Mouse (Mus musculus) intestine, embryonic 15.5 days (tissue): ENCODE results near the gene Spryd3. TPM values are rescaled to one million over a fixed set of nuclear protein-coding genes. Genes with fewer than 3 reads are reported as not detected.
"Not testable (repeated sequence)": the region's sequence is repeated elsewhere in the genome, so short reads cannot be mapped to it uniquely, and the experiment has no call there.

Source experiments
- ATAC-seq: fragments of 200-750 bp; cut with Nextera tagmentation; 2 replicates; pipeline ENCODE4 v1.8.0; 2017; ENCODE audit warnings: moderate TSS enrichment, moderate library complexity
- H3K27ac ChIP-seq: fragments of 300-500 bp; sonication (generic); 2 replicates; pipeline ENCODE4 v1.5.1; 2015; ENCODE audit warnings: mild to moderate bottlenecking, inconsistent platforms
- H3K27me3 ChIP-seq: fragments of 300-500 bp; sonication (generic); replicated peaks from 2 replicates; pipeline ENCODE4 v1.6.1; 2015; ENCODE audit warnings: inconsistent platforms
- H3K36me3 ChIP-seq: fragments of 300-500 bp; sonication (generic); 2 replicates; pipeline ENCODE4 v1.6.1; 2015; ENCODE audit warnings: inconsistent platforms
- H3K4me1 ChIP-seq: fragments of 300-500 bp; sonication (generic); replicated peaks from 2 replicates; pipeline ENCODE4 v1.6.1; 2015; ENCODE audit warnings: inconsistent platforms
- H3K4me2 ChIP-seq: fragments of 300-500 bp; sonication (generic); replicated peaks from 2 replicates; pipeline ENCODE4 v1.6.1; 2015; ENCODE audit warnings: mild to moderate bottlenecking, inconsistent platforms
- H3K4me3 ChIP-seq: fragments of 300-500 bp; sonication (generic); replicated peaks from 2 replicates; pipeline ENCODE4 v1.5.1; 2015; ENCODE audit warnings: inconsistent platforms
- H3K9ac ChIP-seq: fragments of 300-500 bp; sonication (generic); 2 replicates; pipeline ENCODE4 v1.6.1; 2015; ENCODE audit warnings: inconsistent platforms
- H3K9me3 ChIP-seq: fragments of 300-500 bp; sonication (generic); 2 replicates; pipeline ENCODE4 v1.6.1; 2016; ENCODE audit warnings: inconsistent platforms
- WGBS: fragments of 180-500 bp; shearing (Covaris S2); methylation state at CpG from one replicate; pipeline ENCODE4 v1.1.7; 2015; 5-methylcytosine and 5-hydroxymethylcytosine counted together
- polyA plus RNA-seq: library from polyadenylated mRNA; unstranded; fragments of >200 nt; fragmentation: Nextera tagmentation; extraction: Ambion mirVana; gene quantifications from 2 replicates; pipeline ENCODE4 v1.2.1, GENCODE M21; 2015

Spryd3 gene
- polyA plus RNA-seq, 1 experiment from 2014 or later, result 20.7 TPM

DNA sequence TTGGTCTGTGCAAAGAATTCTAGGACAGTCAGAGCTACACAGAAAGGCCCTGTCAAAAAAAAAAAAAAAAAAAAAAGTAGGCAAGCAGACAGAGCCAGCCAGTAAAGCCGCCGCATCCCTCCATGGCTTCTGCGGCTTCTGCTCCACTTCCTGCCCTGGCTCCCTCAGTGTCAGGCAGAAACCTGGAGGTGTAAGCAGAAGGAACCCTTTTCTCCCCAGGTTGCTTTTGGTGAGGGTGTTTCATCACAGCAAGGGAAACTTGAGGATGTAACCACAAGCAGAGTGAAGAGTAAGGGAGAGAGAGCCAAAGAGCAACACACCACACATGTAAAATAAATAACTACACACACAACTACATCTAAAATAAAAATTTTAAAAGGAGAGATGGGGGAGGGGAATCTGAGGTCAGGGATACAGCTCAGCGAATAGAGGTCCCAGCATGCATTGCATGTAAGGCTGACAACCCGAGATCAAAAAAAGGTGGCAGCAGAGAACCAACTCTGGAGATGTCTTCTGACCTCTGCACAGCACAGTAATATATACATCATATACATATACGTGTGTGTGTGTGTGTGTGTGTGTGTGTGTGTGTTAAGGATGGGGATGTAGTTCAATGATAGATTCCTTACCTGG is 29.6 kb upstream of the Spryd3 start:
- Histone ChIP-seq H3K4me2 (no peak overlapping the region), H3K9me3 (no peaks in the 10 kb centered on the region), H3K4me3 (no peak overlapping the region), H3K4me1 (peaks cover 8% of the 10 kb centered on the region; the same call in 1 of the 2 replicates), H3K9ac (no peak overlapping the region), H3K27me3 (no peaks in the 10 kb centered on the region), H3K27ac (no peak overlapping the region), H3K36me3 (no peaks in the 10 kb centered on the region)
- 42% methylated on average over 6 of the region's 6 CpGs for WGBS
- ATAC-seq, result no peak

DNA sequence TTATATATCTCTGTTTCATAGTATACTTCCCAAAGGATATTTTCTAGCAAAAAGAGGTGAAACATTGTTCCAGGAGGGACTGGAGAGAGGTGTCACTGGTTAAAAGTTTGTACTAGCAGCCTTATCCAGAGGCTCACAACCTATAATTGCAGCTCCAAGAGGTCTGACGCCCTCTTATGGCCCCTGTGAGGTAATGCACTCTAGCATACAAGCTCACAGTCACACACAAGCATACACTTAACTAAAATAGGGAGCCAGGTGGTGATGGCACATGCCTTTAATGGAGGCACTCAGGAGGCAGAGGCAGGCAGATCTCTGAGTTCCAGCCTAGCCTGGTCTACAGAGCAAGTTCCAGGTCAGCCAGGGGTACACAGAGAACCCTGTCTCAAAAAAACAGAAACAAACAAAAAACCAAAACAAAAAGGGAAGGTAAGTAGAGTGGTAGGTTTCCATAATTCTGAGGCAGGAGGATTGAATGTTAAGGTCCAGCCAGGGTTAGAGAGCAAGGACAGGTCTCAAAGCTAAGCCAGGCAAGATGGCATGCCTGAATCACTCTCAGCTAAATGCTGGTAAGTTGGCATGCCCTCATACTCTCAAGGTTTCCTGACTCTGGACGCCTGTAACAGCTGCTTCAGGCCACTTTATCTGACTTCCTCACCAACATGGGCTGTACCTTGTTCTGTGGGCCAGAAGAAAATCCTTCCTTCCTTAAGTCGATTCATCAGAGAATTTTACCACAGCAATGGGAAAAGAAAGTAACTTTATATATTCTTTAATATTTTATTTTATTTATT is 28.1 kb upstream of the Spryd3 start:
- Histone ChIP-seq H3K27me3 (no peaks in the 10 kb centered on the region), H3K4me1 (peaks cover 8% of the 10 kb centered on the region; the same call in 1 of the 2 replicates), H3K9ac (no peak overlapping the region), H3K4me3 (no peak overlapping the region), H3K9me3 (no peaks in the 10 kb centered on the region), H3K27ac (no peak overlapping the region), H3K36me3 (no peaks in the 10 kb centered on the region), H3K4me2 (no peak overlapping the region)
- 54% methylated on average over 3 of the region's 3 CpGs for WGBS
- no peak for ATAC-seq

DNA sequence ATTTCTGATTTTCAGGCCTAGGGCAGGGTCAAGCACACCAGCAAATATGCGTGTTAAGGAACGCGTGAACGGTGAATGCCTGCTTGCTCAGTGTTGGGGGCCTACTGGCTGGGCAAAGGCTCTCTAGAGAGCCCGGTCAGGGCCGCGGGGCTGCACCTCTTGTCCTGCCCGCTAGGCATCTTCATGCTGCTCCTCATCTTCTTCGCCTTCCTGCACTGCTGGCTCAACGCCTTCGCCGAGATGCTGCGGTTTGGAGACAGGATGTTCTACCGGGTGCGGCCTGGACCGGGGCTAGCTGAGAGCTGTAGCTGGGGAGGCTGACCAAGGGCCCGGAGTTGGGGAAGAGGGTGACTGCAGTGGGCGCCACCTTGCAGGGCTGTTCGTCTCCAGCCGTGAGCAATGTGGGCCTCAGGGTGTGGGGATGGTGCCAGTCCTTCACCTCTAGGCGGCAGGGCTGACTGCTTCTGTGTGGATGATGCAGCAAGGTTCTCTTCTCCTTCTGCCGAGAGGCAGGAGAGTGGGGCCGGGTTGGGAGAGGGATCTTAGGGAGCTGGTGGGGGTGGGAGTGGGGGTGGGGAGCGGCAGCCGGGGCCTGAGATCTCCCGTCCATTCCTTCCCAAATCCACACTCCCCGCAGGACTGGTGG is 24.5 kb upstream of the Spryd3 start:
- ATAC-seq, result no peak
- no peak overlapping the region for H3K4me2 ChIP-seq
- H3K4me1 ChIP-seq, result no peaks in the 10 kb centered on the region
- H3K9me3 ChIP-seq, result no peaks in the 10 kb centered on the region
- no peak overlapping the region for H3K27ac ChIP-seq
- no peak overlapping the region for H3K9ac ChIP-seq
- no peaks in the 10 kb centered on the region for H3K36me3 ChIP-seq
- WGBS, result 64% methylated on average over 27 of the region's 27 CpGs
- no peak overlapping the region for H3K4me3 ChIP-seq
- no peaks in the 10 kb centered on the region for H3K27me3 ChIP-seq

DNA sequence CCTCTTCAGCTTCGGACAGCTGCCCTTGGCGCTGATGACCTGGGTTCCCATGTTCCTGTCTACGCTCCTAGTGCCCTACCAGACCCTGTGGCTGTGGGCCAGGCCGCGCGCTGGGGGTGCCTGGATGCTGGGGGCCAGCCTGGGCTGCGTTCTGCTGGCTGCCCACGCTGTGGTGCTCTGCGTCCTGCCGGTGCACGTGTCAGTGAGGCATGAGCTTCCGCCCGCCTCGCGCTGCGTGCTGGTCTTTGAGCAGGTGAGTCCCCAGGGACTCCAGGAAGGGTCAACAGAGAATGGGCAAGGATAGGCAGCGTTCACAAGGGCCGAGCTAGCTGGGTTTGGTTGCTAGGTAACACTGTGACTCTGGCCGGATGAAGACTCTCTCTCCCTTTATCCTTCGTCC is 20.8 kb upstream of the Spryd3 start:
- Histone ChIP-seq H3K9me3 (no peaks in the 10 kb centered on the region), H3K4me2 (no peak overlapping the region), H3K27me3 (no peaks in the 10 kb centered on the region), H3K4me1 (no peaks in the 10 kb centered on the region), H3K9ac (no peak overlapping the region), H3K36me3 (no peaks in the 10 kb centered on the region), H3K27ac (no peak overlapping the region), H3K4me3 (no peak overlapping the region)
- no peak for ATAC-seq
- 41% methylated on average over 20 of the region's 20 CpGs for WGBS

DNA sequence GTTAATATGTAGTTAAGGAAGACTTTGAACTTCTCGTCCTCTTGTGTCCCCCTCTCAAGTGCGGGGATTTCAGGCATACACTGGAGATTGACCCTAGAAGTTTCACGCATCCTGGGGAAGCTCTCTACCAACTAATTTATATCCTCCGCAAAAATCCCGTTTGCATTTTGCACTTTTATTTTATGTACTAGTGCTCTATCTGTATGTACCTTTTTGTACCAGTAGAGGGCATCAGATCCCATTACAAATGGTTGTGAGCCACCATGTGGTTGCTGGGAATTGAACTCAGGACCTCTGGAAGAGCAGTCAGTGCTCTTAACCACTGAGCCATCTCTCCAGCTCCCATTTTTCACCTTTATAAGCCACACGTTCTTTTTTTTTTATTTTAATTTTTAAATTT is 19.0 kb upstream of the Spryd3 start:
- H3K9ac ChIP-seq, H3K27ac ChIP-seq, ATAC-seq, H3K4me3 ChIP-seq, H3K9me3 ChIP-seq, H3K36me3 ChIP-seq, H3K4me2 ChIP-seq, H3K27me3 ChIP-seq: not testable (repeated sequence)
- H3K4me1 ChIP-seq, result peaks cover 10% of the 10 kb centered on the region
- WGBS, result 93% methylated on average over 6 of the region's 6 CpGs

DNA sequence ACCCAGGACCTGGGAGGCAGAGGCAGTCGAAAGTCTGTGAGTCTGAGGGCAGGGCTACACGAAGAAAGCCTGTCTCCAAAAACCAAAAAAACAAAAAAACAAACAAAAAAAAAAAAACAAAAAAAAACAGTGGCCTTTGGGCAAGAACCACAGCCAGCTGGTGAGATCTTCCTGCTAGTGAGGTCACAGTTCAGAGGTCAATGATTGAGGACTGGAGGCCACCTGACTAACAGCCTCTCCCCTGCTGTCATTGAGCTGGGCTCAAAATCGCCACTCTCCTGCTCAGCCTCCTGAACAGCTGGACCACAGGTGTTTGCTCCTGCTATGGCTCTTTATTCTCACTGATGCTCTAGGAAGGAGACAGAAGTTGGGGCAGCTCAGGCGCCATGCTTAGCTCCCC is 16.6 kb upstream of the Spryd3 start:
- Histone ChIP-seq H3K4me1 (peaks cover 23% of the 10 kb centered on the region), H3K4me2 (no peak overlapping the region), H3K27ac (no peak overlapping the region), H3K27me3 (no peaks in the 10 kb centered on the region), H3K9me3 (no peaks in the 10 kb centered on the region), H3K36me3 (no peaks in the 10 kb centered on the region), H3K9ac (no peak overlapping the region), H3K4me3 (no peak overlapping the region)
- 57% methylated on average over 4 of the region's 4 CpGs for WGBS
- no peak for ATAC-seq

DNA sequence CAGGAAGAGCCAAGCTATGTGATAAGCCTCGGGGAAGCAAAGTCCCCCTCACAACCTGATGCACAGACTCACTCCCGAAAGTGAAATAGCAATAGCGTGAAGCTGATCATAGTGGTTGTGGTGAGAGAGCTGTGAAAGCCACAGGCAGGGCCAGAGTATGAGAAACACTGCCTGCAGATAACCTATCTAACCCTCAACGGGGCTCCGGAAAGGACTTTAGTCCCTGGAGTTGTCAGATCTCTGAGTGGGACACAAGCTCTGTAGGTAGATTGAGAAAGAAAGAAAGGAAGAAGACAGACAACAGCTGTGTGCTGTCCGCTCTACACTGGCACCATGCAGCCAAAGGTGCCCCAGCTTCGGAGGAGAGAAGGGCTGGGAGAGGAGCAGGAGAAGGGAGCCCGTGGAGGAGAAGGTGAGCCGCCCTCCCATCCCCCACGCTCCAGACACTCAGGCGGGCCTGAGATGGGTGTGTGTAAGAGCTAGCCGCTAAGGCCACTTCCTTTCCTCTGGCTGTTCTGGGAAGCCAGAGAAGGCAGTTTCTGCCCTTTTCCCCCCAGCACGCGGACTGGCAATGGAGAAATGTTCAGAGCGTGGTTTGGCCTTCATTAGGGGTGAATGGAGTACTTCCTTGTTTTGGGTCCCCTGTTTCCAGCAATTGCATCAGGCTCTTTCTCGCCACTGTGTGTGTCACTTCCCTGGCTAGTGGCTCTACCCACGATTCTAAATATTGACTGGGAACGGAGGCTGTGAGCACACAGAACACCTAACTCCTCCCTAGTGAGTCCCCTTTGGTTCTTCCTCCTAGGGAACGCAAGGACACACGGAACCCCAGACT is 14.5 kb upstream of the Spryd3 start, which contains the start of gene Soat2:
Gene Soat2, plus strand, starts transcription at position 226 of the 835 bp plus-strand sequence.
- Histone ChIP-seq H3K4me1 (peaks cover 23% of the 10 kb centered on the region), H3K27me3 (peaks cover 4% of the 10 kb centered on the region; the same call in 1 of the 2 replicates), H3K9me3 (no peaks in the 10 kb centered on the region), H3K36me3 (no peaks in the 10 kb centered on the region), H3K9ac (peak within 1 kb of the TSS; percentile 28), H3K4me2 (peak within 1 kb of the TSS; percentile 53), H3K27ac (peak within 1 kb of the TSS; percentile 81), H3K4me3 (peak within 1 kb of the TSS; percentile 22)
- 30% methylated on average over 20 of the region's 20 CpGs for WGBS
- peak; percentile 83 for ATAC-seq

DNA sequence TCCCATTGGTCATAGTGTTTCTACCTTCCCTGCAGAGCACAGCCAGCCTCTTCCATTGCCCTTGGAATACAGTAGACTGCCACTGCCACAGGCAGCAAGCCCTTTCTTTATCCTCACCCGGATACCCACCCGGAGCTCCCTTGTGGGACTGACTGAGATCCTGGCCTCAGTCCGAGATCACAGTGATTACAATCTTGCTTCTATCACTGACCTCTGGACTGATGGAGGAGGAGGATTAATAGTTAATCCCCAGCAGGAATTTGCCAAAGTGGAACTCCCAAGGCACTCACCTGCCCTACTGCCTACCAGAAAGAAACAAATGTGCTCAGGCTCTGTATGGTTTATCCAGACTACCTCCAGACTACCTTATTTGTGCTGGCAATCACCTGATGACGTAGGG is 13.5 kb upstream of the Spryd3 start:
- peak; percentile 26; the same call in 1 of the 2 replicates for ATAC-seq
- Histone ChIP-seq H3K4me2 (peak overlapping the region; percentile 53; the same call in 1 of the 2 replicates), H3K4me3 (no peak overlapping the region), H3K36me3 (no peaks in the 10 kb centered on the region), H3K27ac (peak overlapping the region; percentile 81; the same call in 1 of the 2 replicates), H3K27me3 (peaks cover 13% of the 10 kb centered on the region), H3K4me1 (peaks cover 26% of the 10 kb centered on the region), H3K9ac (no peak overlapping the region), H3K9me3 (no peaks in the 10 kb centered on the region)
- 50% methylated on average over 4 of the region's 4 CpGs for WGBS

DNA sequence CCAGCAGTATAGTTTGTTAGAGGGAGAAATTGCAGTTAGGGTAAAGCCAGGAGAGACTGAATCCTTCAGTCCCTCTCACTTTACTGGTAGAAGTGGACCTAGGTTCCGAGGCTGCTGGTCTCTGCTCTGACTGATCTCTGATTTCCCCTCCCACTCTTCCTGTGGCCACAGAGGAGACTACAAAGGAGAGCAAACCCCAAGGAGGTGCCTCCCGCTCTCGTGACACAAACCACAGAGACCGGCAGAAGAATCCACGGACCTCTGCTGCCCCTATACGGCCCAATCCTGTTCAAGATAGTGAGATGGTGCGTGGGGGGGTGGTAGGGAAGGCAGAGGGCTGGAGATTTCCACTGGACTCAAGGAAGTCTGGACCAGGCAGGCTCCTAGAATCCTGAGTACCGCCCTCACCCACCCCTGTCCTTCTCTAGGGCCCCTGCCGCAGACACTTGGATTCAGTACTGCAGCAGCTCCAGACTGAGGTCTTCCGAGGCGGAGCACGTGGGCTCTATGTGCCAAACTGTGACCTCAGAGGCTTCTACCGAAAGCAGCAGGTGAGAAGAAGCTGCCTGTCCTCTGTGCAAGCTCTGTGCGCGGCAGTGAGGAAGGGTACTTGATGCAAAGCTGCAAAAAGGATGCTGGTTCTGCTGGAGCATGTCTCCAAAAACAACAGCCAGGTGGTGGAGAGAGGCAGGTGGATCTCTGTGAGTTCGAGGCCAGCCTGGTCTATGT is 11.8 kb upstream of the Spryd3 start:
- Histone ChIP-seq H3K4me3 (no peak overlapping the region), H3K27me3 (peaks cover 24% of the 10 kb centered on the region), H3K9ac (0 out of 2 replicates have a peak overlapping the region, but pooled peaks have one; percentile 3), H3K4me2 (no peak overlapping the region), H3K36me3 (no peaks in the 10 kb centered on the region), H3K27ac (no peak overlapping the region), H3K9me3 (no peaks in the 10 kb centered on the region), H3K4me1 (peaks cover 36% of the 10 kb centered on the region)
- ATAC-seq, result no peak
- WGBS, result 65% methylated on average over 16 of the region's 16 CpGs

DNA sequence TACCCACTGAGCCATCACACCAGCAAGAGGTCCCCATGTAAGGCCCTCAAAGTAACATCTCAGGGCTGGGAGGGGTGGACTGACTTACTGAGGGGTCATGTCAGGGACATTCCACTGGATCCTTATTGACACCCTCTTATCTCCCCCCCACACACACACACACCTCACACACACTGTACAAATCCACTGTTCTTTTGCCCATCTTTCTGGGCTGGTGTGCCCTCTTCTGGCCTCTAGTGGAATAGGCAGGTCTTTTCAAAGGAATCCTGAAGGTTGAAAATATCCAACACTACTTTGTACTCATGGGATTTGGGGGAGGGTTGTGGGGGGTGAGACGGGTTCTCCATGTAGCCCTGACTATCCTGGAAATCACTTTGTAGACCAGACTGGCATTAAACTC is 10.8 kb upstream of the Spryd3 start:
- 7% methylated on average over 1 of the region's 1 CpGs for WGBS
- H3K9me3 ChIP-seq, result no peaks in the 10 kb centered on the region
- H3K4me3 ChIP-seq, result no peak overlapping the region
- H3K27ac ChIP-seq, result no peak overlapping the region
- no peak overlapping the region for H3K9ac ChIP-seq
- H3K36me3 ChIP-seq, result no peaks in the 10 kb centered on the region
- peaks cover 24% of the 10 kb centered on the region for H3K27me3 ChIP-seq
- H3K4me2 ChIP-seq, result no peak overlapping the region
- peaks cover 36% of the 10 kb centered on the region for H3K4me1 ChIP-seq
- no peak for ATAC-seq

DNA sequence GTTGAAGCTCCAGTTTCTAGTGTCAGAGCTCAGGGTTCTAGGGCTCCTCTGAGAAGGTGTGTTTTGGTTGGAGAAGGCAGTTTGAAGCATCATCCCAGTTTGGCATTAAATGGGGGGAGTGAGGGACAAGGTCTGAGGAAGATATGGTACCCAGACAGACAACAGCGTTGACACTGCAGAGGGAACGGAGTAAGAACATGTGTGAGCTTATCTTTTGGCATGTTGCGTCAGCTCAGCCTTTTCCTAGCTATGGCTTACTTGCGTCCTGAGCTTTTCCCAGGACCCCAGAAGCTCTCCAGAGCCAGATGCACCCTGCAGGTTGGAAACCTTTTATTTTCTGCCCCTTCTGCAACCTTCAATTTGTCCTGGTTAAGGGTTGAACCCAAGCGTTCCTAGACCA is 10.1 kb upstream of the Spryd3 start:
- WGBS, result 84% methylated on average over 5 of the region's 5 CpGs
- Histone ChIP-seq H3K27me3 (peaks cover 24% of the 10 kb centered on the region), H3K9ac (no peak overlapping the region), H3K27ac (no peak overlapping the region), H3K36me3 (no peaks in the 10 kb centered on the region), H3K4me2 (no peak overlapping the region), H3K9me3 (no peaks in the 10 kb centered on the region), H3K4me1 (peaks cover 36% of the 10 kb centered on the region), H3K4me3 (no peak overlapping the region)
- no peak for ATAC-seq
